ENCODE assay signal across 24 mouse cellular contexts in the genomic region with DNA sequence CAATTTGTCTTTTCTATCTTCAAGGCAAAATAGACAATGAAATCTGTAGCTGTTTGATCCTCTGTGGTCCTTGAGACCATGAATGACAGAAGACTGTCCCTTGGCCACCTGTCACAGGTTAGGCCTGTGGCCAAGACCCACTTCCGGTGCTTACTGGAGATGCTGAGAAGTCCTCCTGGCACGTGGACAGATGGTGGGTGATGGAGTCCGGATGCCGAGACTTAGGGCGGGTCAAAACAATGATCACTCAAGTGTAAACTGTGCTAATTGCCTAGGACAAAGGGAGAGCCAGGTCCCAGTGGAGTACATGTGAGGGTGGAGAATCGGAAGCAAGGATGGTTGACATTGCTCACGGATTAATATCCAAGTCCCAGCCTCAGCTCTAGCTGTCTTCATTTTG.
DNase-seq lines count a peak whose midpoint lies in the region; ATAC-seq and TF ChIP-seq lines count a peak whose summit lies in the region.
"Had no signal": no experiment of that assay in that cellular context is flagged by ENCODE, and none has a peak within 500 bp of the region (broad histone marks: within the 10 kb centered on the region; RNA-seq: fewer than 3 reads in every experiment).

No protein-coding gene starts in this region.

- no peak overlapping the region for H3ac ChIP-seq in C2C12 (ENCODE audit: control insufficient read depth, insufficient read length, low read depth)

- H3K4me3 ChIP-seq in embryonic facial prominence, embryonic 14.5 days (ENCODE audit: low read depth, low read length): no peak overlapping the region
- no peak overlapping the region for H3K4me3 ChIP-seq in embryonic facial prominence, embryonic 10.5 days
- no peak overlapping the region for H3K4me3 ChIP-seq in C2C12 (ENCODE audit: insufficient read depth, poor library complexity, severe bottlenecking)
- H3K4me3 ChIP-seq in intestine, postnatal 0 days (ENCODE audit: low read depth, low read length): no peak overlapping the region
- H3K4me3 ChIP-seq: embryonic facial prominence, embryonic 12.5 days; erythroblast, embryonic 14.5 days; heart, embryonic 10.5 days; hindbrain, embryonic 10.5 days; midbrain, embryonic 10.5 days; neural tube, embryonic 15.5 days had no signal

- H3K79me2 ChIP-seq in C2C12 (ENCODE audit: control insufficient read depth, insufficient read depth): no peaks in the 10 kb centered on the region

- no peak for ATAC-seq in embryonic facial prominence, embryonic 14.5 days (ENCODE audit: low read depth)
- ATAC-seq in intestine, postnatal 0 days: no peak
- ATAC-seq in erythroid progenitor cell, adult 5-6 weeks (replicated peaks; ENCODE audit: low FRiP score, poor library complexity, severe bottlenecking): no peak
- ATAC-seq: CD4-positive, CD25-positive, alpha-beta regulatory T cell, adult 4 months; forebrain, embryonic 14.5 days; inflammation-experienced regulatory T-cells, adult 6 months; Patski had no signal

- H3K9me3 ChIP-seq in embryonic facial prominence, embryonic 14.5 days (ENCODE audit: control insufficient read depth, low read length): no peaks in the 10 kb centered on the region
- no peaks in the 10 kb centered on the region for H3K9me3 ChIP-seq in embryonic facial prominence, embryonic 10.5 days
- no peaks in the 10 kb centered on the region for H3K9me3 ChIP-seq in intestine, postnatal 0 days (ENCODE audit: control insufficient read depth)
- H3K9me3 ChIP-seq: embryonic facial prominence, embryonic 12.5 days; heart, embryonic 10.5 days; hindbrain, embryonic 10.5 days; midbrain, embryonic 10.5 days; neural tube, embryonic 15.5 days had no signal

- H3K36me3 ChIP-seq in embryonic facial prominence, embryonic 14.5 days (ENCODE audit: control insufficient read depth, insufficient read depth, low read length): no peaks in the 10 kb centered on the region
- no peaks in the 10 kb centered on the region for H3K36me3 ChIP-seq in embryonic facial prominence, embryonic 10.5 days (replicated peaks)
- no peaks in the 10 kb centered on the region for H3K36me3 ChIP-seq in C2C12 (ENCODE audit: control insufficient read depth, insufficient read depth)
- no peaks in the 10 kb centered on the region for H3K36me3 ChIP-seq in intestine, postnatal 0 days (ENCODE audit: control insufficient read depth, insufficient read depth)
- H3K36me3 ChIP-seq: embryonic facial prominence, embryonic 12.5 days; heart, embryonic 10.5 days; hindbrain, embryonic 10.5 days; midbrain, embryonic 10.5 days; neural tube, embryonic 15.5 days had no signal

- DNase-seq in embryonic facial prominence, embryonic 14.5 days (ENCODE audit: low spot score): peak; percentile 8
- DNase-seq in embryonic facial prominence, embryonic 10.5 days (ENCODE audit: low spot score): no peak
- peak; percentile 13 to 20 for DNase-seq in cerebellum, adult 18-20 months
- DNase-seq in cerebellum, postnatal 14 days: peak; percentile 80 to 87
- DNase-seq in urinary bladder, postnatal 36 days (ENCODE audit: low spot score in 2 of 2): no peak
- DNase-seq: adrenal gland, adult 2 months; gastrocnemius, postnatal 10 days; kidney, adult 2 months; thymus, adult 18-20 months; thymus, postnatal 4 days had no signal

- H3K27ac ChIP-seq in embryonic facial prominence, embryonic 14.5 days (replicated peaks; ENCODE audit: low read depth, low read length): no peak overlapping the region
- no peak overlapping the region for H3K27ac ChIP-seq in embryonic facial prominence, embryonic 10.5 days (replicated peaks)
- H3K27ac ChIP-seq in intestine, postnatal 0 days (ENCODE audit: low read depth, low read length): no peak overlapping the region
- H3K27ac ChIP-seq: embryonic facial prominence, embryonic 12.5 days; heart, embryonic 10.5 days; hindbrain, embryonic 10.5 days; kidney, postnatal 0 days; midbrain, embryonic 10.5 days; neural tube, embryonic 15.5 days had no signal

- no peaks in the 10 kb centered on the region for H3K27me3 ChIP-seq in embryonic facial prominence, embryonic 14.5 days (replicated peaks; ENCODE audit: control insufficient read depth, insufficient read depth, low read length)
- H3K27me3 ChIP-seq in embryonic facial prominence, embryonic 10.5 days (replicated peaks; ENCODE audit: low read depth, poor library complexity, severe bottlenecking): no peaks in the 10 kb centered on the region
- H3K27me3 ChIP-seq in C2C12 (ENCODE audit: control insufficient read depth, insufficient read depth, insufficient read length): no peaks in the 10 kb centered on the region
- H3K27me3 ChIP-seq in intestine, postnatal 0 days (replicated peaks; ENCODE audit: control insufficient read depth, insufficient read depth, low read length): no peaks in the 10 kb centered on the region
- H3K27me3 ChIP-seq: embryonic facial prominence, embryonic 12.5 days; neural tube, embryonic 15.5 days; Patski had no signal

- H3K4me1 ChIP-seq in embryonic facial prominence, embryonic 14.5 days (ENCODE audit: control insufficient read depth, insufficient read depth, low read length): no peaks in the 10 kb centered on the region
- H3K4me1 ChIP-seq in embryonic facial prominence, embryonic 10.5 days: no peaks in the 10 kb centered on the region
- no peaks in the 10 kb centered on the region for H3K4me1 ChIP-seq in intestine, postnatal 0 days (replicated peaks; ENCODE audit: control insufficient read depth, insufficient read depth, low read length)
- H3K4me1 ChIP-seq: embryonic facial prominence, embryonic 12.5 days; heart, embryonic 10.5 days; hindbrain, embryonic 10.5 days; midbrain, embryonic 10.5 days; neural tube, embryonic 15.5 days had no signal

- TF ChIP-seq CTCF in C2C12 (IDR thresholded peaks at IDR 0.05; ENCODE audit: control insufficient read depth, insufficient read depth, insufficient read length): no peak
- TF ChIP-seq CTCF in intestine, postnatal 0 days (IDR thresholded peaks at IDR 0.05; ENCODE audit: low read depth): no peak

- WGBS in embryonic facial prominence, embryonic 14.5 days: 85% methylated on average over 7 of the region's 7 CpGs
- 89% methylated on average over 7 of the region's 7 CpGs for WGBS in embryonic facial prominence, embryonic 10.5 days
- 80% methylated on average over 7 of the region's 7 CpGs for WGBS in intestine, postnatal 0 days

- H3K4me2 ChIP-seq in embryonic facial prominence, embryonic 14.5 days (ENCODE audit: low read depth, low read length): no peak overlapping the region
- H3K4me2 ChIP-seq in intestine, postnatal 0 days (replicated peaks; ENCODE audit: low read depth): no peak overlapping the region
- H3K4me2 ChIP-seq: embryonic facial prominence, embryonic 12.5 days; neural tube, embryonic 15.5 days had no signal

- H3K9ac ChIP-seq in embryonic facial prominence, embryonic 14.5 days (ENCODE audit: low read depth, low read length): no peak overlapping the region
- no peak overlapping the region for H3K9ac ChIP-seq in intestine, postnatal 0 days (ENCODE audit: low read depth, low read length)
- H3K9ac ChIP-seq: embryonic facial prominence, embryonic 12.5 days; neural tube, embryonic 15.5 days had no signal

- no peaks in the 10 kb centered on the region for H3K79me3 ChIP-seq in C2C12 (ENCODE audit: low read depth)

TF ChIP-seq in C2C12, 6 proteins besides CTCF, POLR2A, EP300 and RAD21:
- TF ChIP-seq CEBPB (IDR thresholded peaks at IDR 0.05; ENCODE audit: low read depth) (no peak), MYOD1 (IDR thresholded peaks at IDR 0.05; ENCODE audit: control insufficient read depth, insufficient read length, low read depth) (peak; percentile 24)

Comparison
In these comparisons a context has a peak if more than half of its experiments do, and no peak if none do; other contexts are left out.
1. DNase-seq: peak in embryonic facial prominence, embryonic 14.5 days (single experiment), cerebellum, adult 18-20 months (2 of 2) and cerebellum, postnatal 14 days (2 of 2); none in embryonic facial prominence, embryonic 10.5 days (single experiment) and urinary bladder, postnatal 36 days (0 of 2).